Mouse (Mus musculus): ENCODE measurements around the gene Galntl6. TPM values are rescaled to one million over a fixed set of nuclear protein-coding genes. Genes with fewer than 3 reads are reported as not detected.
"Not testable (repeated sequence)": the region's sequence is repeated elsewhere in the genome, so short reads cannot be mapped to it uniquely, and the experiment has no call there.

Gene Galntl6
- total and polyA plus RNA-seq, 3 experiments, result not detected

DNA sequence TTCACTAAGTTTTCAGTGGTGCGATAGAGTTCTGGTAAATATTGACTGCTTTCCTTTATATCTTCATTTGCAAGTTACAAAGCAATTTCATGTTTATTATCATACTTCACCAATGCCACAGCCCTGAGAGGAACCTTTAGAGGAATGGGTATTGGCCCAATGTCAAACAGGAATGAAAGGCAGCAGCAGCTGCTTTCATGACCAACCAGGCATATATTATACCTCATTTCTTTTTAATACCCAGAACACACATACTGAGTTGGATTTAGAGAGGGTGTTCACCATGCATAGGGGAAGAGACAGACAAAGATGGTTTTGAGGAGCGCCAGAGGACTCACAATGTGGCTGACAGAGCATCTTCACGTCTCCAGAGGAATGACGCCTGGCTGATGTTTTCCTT lies 1147.2 kb downstream of the Galntl6 start:
- H3K4me2 ChIP-seq (ENCODE audit: insufficient read depth, low read depth, poor library complexity, severe bottlenecking), result no peak overlapping the region
- H3K27ac ChIP-seq (ENCODE audit: insufficient read depth, low read depth), result no peak overlapping the region
- dilution Hi-C loops (cut with MboI; ENCODE audit: extremely low pct_ligation_motif_present, extremely low pct_unique_long_range_greater_than_20kb, low sequenced_read_pairs), result no loop called here
- H3K27me3 ChIP-seq (replicated peaks), result no peaks in the 10 kb centered on the region
- in situ Hi-C loops (cut with MboI; ENCODE audit: low pct_ligation_motif_present, low pct_unique_long_range_greater_than_20kb, low sequenced_read_pairs), result no loop called here
- no peak overlapping the region for H3K9ac ChIP-seq (ENCODE audit: insufficient read depth, low read depth)
- peaks cover 0 to 2% of the 10 kb centered on the region in 2 experiments; a peak in 1 of 4 replicates for H3K4me1 ChIP-seq (ENCODE audit: control insufficient read depth in 1 of 2, insufficient read depth in 2 of 2)
- TF ChIP-seq RCOR1 (conservative IDR thresholded peaks at IDR 0.05; ENCODE audit: low read depth, low read length), result no peak
- TF ChIP-seq POLR2A (IDR thresholded peaks at IDR 0.05; ENCODE audit: low read depth, low read length), result no peak
- TF ChIP-seq ZMIZ1 (IDR thresholded peaks at IDR 0.05; ENCODE audit: low read depth, low read length), result no peak
- no peak for TF ChIP-seq ETS1 (conservative IDR thresholded peaks at IDR 0.05; ENCODE audit: low read depth, low read length)
- no peak for TF ChIP-seq ZNF384 (IDR thresholded peaks at IDR 0.05; ENCODE audit: low read depth, low read length)
- TF ChIP-seq ELF1 (IDR thresholded peaks at IDR 0.05; ENCODE audit: low read depth, low read length), result no peak
- TF ChIP-seq UBTF (IDR thresholded peaks at IDR 0.05; ENCODE audit: low read depth, low read length), result no peak
- TF ChIP-seq MEF2A (IDR thresholded peaks at IDR 0.05; ENCODE audit: borderline replicate concordance, low read depth, low read length), result no peak
- no peak for TF ChIP-seq KAT2A (IDR thresholded peaks at IDR 0.05; ENCODE audit: insufficient replicate concordance, low read length)
- no peak for TF ChIP-seq EP300 (IDR thresholded peaks at IDR 0.05; ENCODE audit: low read length)
- no peak for TF ChIP-seq CHD1 (IDR thresholded peaks at IDR 0.05; ENCODE audit: low read depth, low read length)
- TF ChIP-seq USF1 (IDR thresholded peaks at IDR 0.05; ENCODE audit: low read depth, low read length), result no peak
- TF ChIP-seq POLR2AphosphoS2 (IDR thresholded peaks at IDR 0.05; ENCODE audit: low read depth, low read length), result no peak
- TF ChIP-seq BHLHE40 (IDR thresholded peaks at IDR 0.05; ENCODE audit: low read depth, low read length), result no peak
- H3K36me3 ChIP-seq (replicated peaks in 1 of 2; ENCODE audit: control insufficient read depth in 1 of 2, insufficient read depth in 1 of 2, low read length in 1 of 2), result no peaks in the 10 kb centered on the region
- DNase-seq (ENCODE audit: extremely low read depth), result no peak
- H3K4me3 ChIP-seq (replicated peaks in 1 of 3; ENCODE audit: low read depth in 2 of 3, low read length in 2 of 3, poor library complexity in 1 of 3), result no peak overlapping the region
- H3K9me3 ChIP-seq (replicated peaks; ENCODE audit: low read length), result no peaks in the 10 kb centered on the region
- no peaks in the 10 kb centered on the region for H3K79me2 ChIP-seq (replicated peaks; ENCODE audit: control insufficient read depth, extremely low read depth, insufficient read depth, poor library complexity, severe bottlenecking)

DNA sequence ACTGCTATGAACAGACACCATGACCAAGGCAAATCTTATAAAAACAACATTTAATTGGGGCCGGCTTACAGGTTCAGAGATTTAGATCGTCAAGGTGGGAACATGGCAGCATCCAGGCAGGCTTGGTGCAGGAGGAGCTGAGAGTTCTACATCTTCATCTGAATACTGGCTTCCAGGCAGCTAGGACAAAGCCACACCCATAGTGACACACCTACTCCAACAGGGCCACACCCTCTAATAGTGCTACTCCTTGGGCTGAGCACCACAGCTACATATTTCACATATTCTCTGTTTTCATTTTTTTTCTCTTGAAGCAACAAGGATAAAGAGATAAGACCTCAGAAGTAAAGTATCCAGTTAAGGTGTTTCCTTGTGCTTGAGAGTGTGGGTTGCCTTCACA lies 1149.8 kb downstream of the Galntl6 start:
- DNase-seq (ENCODE audit: extremely low read depth); H3K4me1 ChIP-seq (ENCODE audit: control insufficient read depth in 1 of 2, insufficient read depth in 2 of 2); H3K27me3 ChIP-seq (replicated peaks); H3K4me3 ChIP-seq (replicated peaks in 1 of 3; ENCODE audit: low read depth in 2 of 3, low read length in 2 of 3, poor library complexity in 1 of 3); H3K27ac ChIP-seq (ENCODE audit: insufficient read depth, low read depth); H3K36me3 ChIP-seq (replicated peaks in 1 of 2; ENCODE audit: control insufficient read depth in 1 of 2, insufficient read depth in 1 of 2, low read length in 1 of 2); H3K9ac ChIP-seq (ENCODE audit: insufficient read depth, low read depth); H3K9me3 ChIP-seq (replicated peaks; ENCODE audit: low read length); dilution Hi-C loops (cut with MboI; ENCODE audit: extremely low pct_ligation_motif_present, extremely low pct_unique_long_range_greater_than_20kb, low sequenced_read_pairs); in situ Hi-C loops (cut with MboI; ENCODE audit: low pct_ligation_motif_present, low pct_unique_long_range_greater_than_20kb, low sequenced_read_pairs); H3K79me2 ChIP-seq (replicated peaks; ENCODE audit: control insufficient read depth, extremely low read depth, insufficient read depth, poor library complexity, severe bottlenecking); H3K4me2 ChIP-seq (ENCODE audit: insufficient read depth, low read depth, poor library complexity, severe bottlenecking): not testable (repeated sequence)

DNA sequence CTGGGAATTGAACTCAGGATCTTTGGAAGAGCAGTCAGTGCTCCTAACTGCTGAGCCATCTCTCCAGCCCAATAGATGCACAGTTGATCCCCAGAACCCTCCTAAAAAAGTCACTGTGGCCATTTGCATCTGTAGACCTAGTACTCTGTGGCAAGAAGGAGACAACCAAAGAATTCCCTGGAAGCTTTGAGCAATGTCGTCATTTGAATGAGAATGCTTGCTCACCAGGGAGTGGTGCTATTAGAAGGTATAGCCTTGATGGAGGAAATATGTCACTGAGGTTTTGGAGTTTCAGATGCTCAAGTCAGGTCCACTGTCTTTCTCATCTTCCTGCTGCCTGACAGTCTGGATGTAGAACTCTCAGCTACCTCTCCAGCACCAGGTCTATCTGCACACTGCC lies 1151.5 kb downstream of the Galntl6 start:
- Histone ChIP-seq H3K4me1 (ENCODE audit: control insufficient read depth in 1 of 2, insufficient read depth in 2 of 2) (peaks cover 0 to 2% of the 10 kb centered on the region in 2 experiments; a peak in 1 of 4 replicates), H3K27me3 (replicated peaks) (no peaks in the 10 kb centered on the region), H3K9ac (ENCODE audit: insufficient read depth, low read depth) (no peak overlapping the region), H3K4me2 (ENCODE audit: insufficient read depth, low read depth, poor library complexity, severe bottlenecking) (no peak overlapping the region), H3K79me2 (replicated peaks; ENCODE audit: control insufficient read depth, extremely low read depth, insufficient read depth, poor library complexity, severe bottlenecking) (no peaks in the 10 kb centered on the region), H3K27ac (ENCODE audit: insufficient read depth, low read depth) (no peak overlapping the region), H3K9me3 (replicated peaks; ENCODE audit: low read length) (no peaks in the 10 kb centered on the region), H3K4me3 (replicated peaks in 1 of 3; ENCODE audit: low read depth in 2 of 3, low read length in 2 of 3, poor library complexity in 1 of 3) (no peak overlapping the region), H3K36me3 (replicated peaks in 1 of 2; ENCODE audit: control insufficient read depth in 1 of 2, insufficient read depth in 1 of 2, low read length in 1 of 2) (no peaks in the 10 kb centered on the region)
- no peak for DNase-seq (ENCODE audit: extremely low read depth)
- in situ Hi-C loops (cut with MboI; ENCODE audit: low pct_ligation_motif_present, low pct_unique_long_range_greater_than_20kb, low sequenced_read_pairs), result no loop called here
- no peak for TF ChIP-seq PAX5 (IDR thresholded peaks at IDR 0.05; ENCODE audit: low read length)
- dilution Hi-C loops (cut with MboI; ENCODE audit: extremely low pct_ligation_motif_present, extremely low pct_unique_long_range_greater_than_20kb, low sequenced_read_pairs), result no loop called here

All from CH12.LX (cell line).